Mouse (Mus musculus): ENCODE measurements around the gene 1300017J02Rik.

- TF ChIP-seq MYOD1 (IDR thresholded peaks at IDR 0.05; ENCODE audit: control insufficient read depth, insufficient read length, low read depth): no peak
- TF ChIP-seq CTCF (IDR thresholded peaks at IDR 0.05; ENCODE audit: control insufficient read depth, insufficient read depth, insufficient read length): no peak
- no peak for TF ChIP-seq USF1 (IDR thresholded peaks at IDR 0.05; ENCODE audit: low read depth)
- no peak for TF ChIP-seq CEBPB (IDR thresholded peaks at IDR 0.05; ENCODE audit: low read depth)
- TF ChIP-seq FOSL1 (IDR thresholded peaks at IDR 0.05; ENCODE audit: insufficient read depth, low read length, poor library complexity, severe bottlenecking): no peak
- no peak for TF ChIP-seq MAX (IDR thresholded peaks at IDR 0.05)
Observed at GRCm38 (mm10) chr9:103347996-103348490, 43.2 kb upstream of the 1300017J02Rik start.
